In genomic region chr8:125080388-125081344, GRCm38 (mm10) we compare ENCODE assay signal across 10 mouse cellular contexts. TPM values are rescaled to one million over a fixed set of nuclear protein-coding genes. Genes with fewer than 3 reads are reported as not detected.
DNase-seq lines count a peak whose midpoint lies in the region; TF ChIP-seq lines count a peak whose summit lies in the region.
"Had no signal": no experiment of that assay in that cellular context is flagged by ENCODE, and none has a peak within 500 bp of the region (broad histone marks: within the 10 kb centered on the region; RNA-seq: fewer than 3 reads in every experiment).

No protein-coding gene starts in this region.

- intact Hi-C loops in gastrocnemius, adult 2 months (cut with DNase I): no loop called here

- peak; percentile 56 to 77 for DNase-seq in layer of hippocampus, adult 18-20 months (ENCODE audit: low spot score in 2 of 2)
- DNase-seq in layer of hippocampus, postnatal 25 days (ENCODE audit: extremely low spot score in 1 of 2, low spot score in 1 of 2): no peak
- peak; percentile 38 for DNase-seq in thymus, postnatal 4 days
- no peak for DNase-seq in thymus, postnatal 10 days (ENCODE audit: low spot score in 2 of 2)
- peak; percentile 48 for DNase-seq in layer of hippocampus, adult 8-10 months (ENCODE audit: low spot score in 2 of 2)
- no peak for DNase-seq in embryo, embryonic 10.5 days (ENCODE audit: low spot score)
- DNase-seq in gastrocnemius, adult 2 months: no peak
- DNase-seq: cerebellum, postnatal 25 days; kidney, postnatal 10 days; liver, postnatal 0 days had no signal

- H3K4me3 ChIP-seq in gastrocnemius, adult 2 months: no peak overlapping the region

- TF ChIP-seq CTCF in gastrocnemius, adult 2 months (IDR thresholded peaks at IDR 0.05): no peak

- H3K27ac ChIP-seq in gastrocnemius, adult 2 months: no peak overlapping the region

RNA-seq across cellular contexts. Expression of gene Disc1, which starts 26.7 kb away (rescaled TPM):
- 1 to 10 TPM; 4.3 to 4.6 TPM for total RNA-seq in layer of hippocampus, adult 18-20 months (2021)
- total RNA-seq in layer of hippocampus, postnatal 25 days (2021): 1 to 10 TPM; 4.0 to 5.1 TPM
- total RNA-seq in layer of hippocampus, adult 8-10 months (2022): 1 to 10 TPM; 4.3 to 5.0 (median 4.8) TPM
- total RNA-seq in gastrocnemius, adult 2 months (2021): 1 to 10 TPM in 1 of 2 experiments, under 1 TPM in 1; 0.84 to 1.3 TPM

Comparison
In these comparisons a context has a peak if more than half of its experiments do, and no peak if none do; other contexts are left out.
1. DNase-seq: peak in layer of hippocampus, adult 18-20 months (2 of 2), thymus, postnatal 4 days (single experiment) and layer of hippocampus, adult 8-10 months (2 of 2); none in layer of hippocampus, postnatal 25 days (0 of 2), thymus, postnatal 10 days (0 of 2), embryo, embryonic 10.5 days (single experiment) and gastrocnemius, adult 2 months (single experiment).